Mouse (Mus musculus) embryo, embryonic 9.5 days (tissue): ENCODE results near the gene Prp2.
A peak's percentile ranks its signal among the peaks of the same experiment; 100 is the strongest.
"Not testable (repeated sequence)": the region's sequence is repeated elsewhere in the genome, so short reads cannot be mapped to it uniquely, and the experiment has no call there.

Source experiments
- DNase-seq: peaks from one replicate; pipeline ENCODE4 v3.0.0-alpha.2; 2017; ENCODE audit errors: extremely low spot score

Gene Prp2

DNA sequence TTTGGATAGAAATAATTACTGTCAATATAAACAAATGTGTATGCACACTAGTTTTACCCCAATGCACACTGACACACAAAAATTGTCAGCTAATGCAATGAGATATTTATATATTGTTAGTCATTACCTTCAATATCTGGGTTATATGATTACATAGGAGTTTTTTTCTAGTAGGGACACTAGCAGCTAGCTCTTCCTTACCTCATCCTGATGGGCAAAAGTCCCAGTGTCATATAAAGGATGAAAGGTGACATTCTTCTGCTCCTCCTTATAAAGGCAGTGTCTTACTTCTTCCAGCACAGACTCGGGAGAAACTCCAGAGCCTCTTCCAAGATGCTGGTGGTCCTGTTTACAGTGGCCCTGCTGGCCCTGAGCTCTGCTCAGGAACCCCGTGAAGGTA lies at the start of gene Prp2:
Gene Prp2 (plus strand): TSS at position 301 of the 400 bp plus-strand sequence.
- not testable (repeated sequence) for DNase-seq

DNA sequence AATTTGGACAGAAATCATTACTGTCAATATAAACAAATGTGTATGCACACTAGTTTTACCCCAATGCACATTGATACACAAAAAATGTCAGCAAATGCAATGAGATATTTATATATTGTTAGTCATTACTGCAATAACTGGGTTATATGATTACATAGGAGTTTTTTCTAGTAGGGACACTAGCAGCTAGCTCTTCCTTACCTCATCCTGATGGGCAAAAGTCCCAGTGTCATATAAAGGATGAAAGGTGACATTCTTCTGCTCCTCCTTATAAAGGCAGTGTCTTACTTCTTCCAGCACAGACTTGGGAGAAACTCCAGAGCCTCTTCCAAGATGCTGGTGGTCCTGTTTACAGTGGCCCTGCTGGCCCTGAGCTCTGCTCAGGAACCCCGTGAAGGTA lies 26.2 kb upstream of the Prp2 start, which contains the start of gene Prh1:
Gene Prh1 (plus strand): TSS at position 301 of the 400 bp plus-strand sequence.
- not testable (repeated sequence) for DNase-seq

DNA sequence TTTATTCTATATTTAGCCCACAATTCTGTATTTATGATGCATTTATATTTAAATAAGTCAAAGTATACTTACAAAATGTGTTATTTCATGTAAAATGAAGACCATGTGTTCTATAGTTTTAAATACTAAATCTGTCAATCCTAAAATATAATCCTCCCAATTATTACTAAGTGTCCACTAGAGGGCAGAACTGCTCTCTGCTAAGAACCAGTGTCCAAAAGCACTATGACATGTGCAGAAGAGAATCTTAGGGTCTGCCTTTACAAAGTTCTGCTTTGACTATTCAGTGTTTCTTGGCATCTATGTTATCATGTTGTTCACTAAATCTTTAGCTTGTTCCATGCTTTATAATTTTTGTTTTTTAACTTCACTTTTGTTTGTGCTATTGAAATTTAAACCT lies 53.7 kb downstream of the Prp2 start:
- peak; percentile 4 for DNase-seq
